Mouse (Mus musculus): ENCODE measurements around the gene Supt6. TPM values are rescaled to one million over a fixed set of nuclear protein-coding genes. Genes with fewer than 3 reads are reported as not detected.

Gene Supt6
- total and polyA plus RNA-seq, 2 experiments from 2014 or later, result 19.4 to 37.6 TPM

- no peak overlapping the region for H3K9ac ChIP-seq (replicated peaks; ENCODE audit: low read length, poor library complexity, severe bottlenecking)
- peaks cover 12% of the 10 kb centered on the region; the same call in 1 of the 2 replicates for H3K4me1 ChIP-seq (ENCODE audit: insufficient read depth, low read length)
- no peak for TF ChIP-seq CTCF (IDR thresholded peaks at IDR 0.05)
- H3K27me3 ChIP-seq (ENCODE audit: insufficient read depth, low read length), result no peaks in the 10 kb centered on the region
- H3K9me3 ChIP-seq (ENCODE audit: low read length), result no peaks in the 10 kb centered on the region
- H3K27ac ChIP-seq (ENCODE audit: low read depth, low read length), result no peak overlapping the region
- WGBS, result 5% methylated on average over 10 of the region's 10 CpGs
- H3K36me3 ChIP-seq (ENCODE audit: insufficient read depth, low read length), result peaks cover 19% of the 10 kb centered on the region
- H3K4me3 ChIP-seq (ENCODE audit: low read depth, low read length), result peak overlapping the region; percentile 62
- no peak for DNase-seq (ENCODE audit: low spot score)
- no peak for ATAC-seq (ENCODE audit: low FRiP score)
- H3K4me2 ChIP-seq (ENCODE audit: low read depth, low read length, poor library complexity, severe bottlenecking), result peak overlapping the region; percentile 69
These were observed 68.3 kb downstream of the Supt6 start for GRCm38 (mm10) chr11:78177437-78177836.

- Histone ChIP-seq H3K4me1 (ENCODE audit: insufficient read depth, low read length) (peaks cover 12% of the 10 kb centered on the region; the same call in 1 of the 2 replicates), H3K4me2 (ENCODE audit: low read depth, low read length, poor library complexity, severe bottlenecking) (peak overlapping the region; percentile 69), H3K36me3 (ENCODE audit: insufficient read depth, low read length) (peaks cover 19% of the 10 kb centered on the region), H3K4me3 (ENCODE audit: low read depth, low read length) (peak overlapping the region; percentile 62), H3K27me3 (ENCODE audit: insufficient read depth, low read length) (no peaks in the 10 kb centered on the region), H3K9ac (replicated peaks; ENCODE audit: low read length, poor library complexity, severe bottlenecking) (peak overlapping the region; percentile 52), H3K9me3 (ENCODE audit: low read length) (no peaks in the 10 kb centered on the region), H3K27ac (ENCODE audit: low read depth, low read length) (no peak overlapping the region)
- WGBS, result 2% methylated on average over 23 of the region's 23 CpGs
- ATAC-seq (ENCODE audit: low FRiP score), result no peak
- TF ChIP-seq CTCF (IDR thresholded peaks at IDR 0.05), result no peak
- no peak for DNase-seq (ENCODE audit: low spot score)
These were observed 68.9 kb downstream of the Supt6 start for GRCm38 (mm10) chr11:78176905-78177331.

GRCm38 (mm10) chr11:78176402-78176862 is 69.4 kb downstream of the Supt6 start, which contains the start of the genes Nek8 and Tlcd1:
Nek8 (minus strand) TSS chr11:78176675.
Tlcd1 (plus strand) TSS chr11:78176711.
- Histone ChIP-seq H3K36me3 (ENCODE audit: insufficient read depth, low read length) (peaks cover 19% of the 10 kb centered on the region), H3K9me3 (ENCODE audit: low read length) (no peaks in the 10 kb centered on the region), H3K27me3 (ENCODE audit: insufficient read depth, low read length) (no peaks in the 10 kb centered on the region), H3K4me1 (ENCODE audit: insufficient read depth, low read length) (peaks cover 10% of the 10 kb centered on the region; the same call in 1 of the 2 replicates), H3K4me2 (ENCODE audit: low read depth, low read length, poor library complexity, severe bottlenecking) (peak within 1 kb of the TSS; percentile 69), H3K4me3 (ENCODE audit: low read depth, low read length) (peak within 1 kb of the TSS; percentile 62), H3K9ac (replicated peaks; ENCODE audit: low read length, poor library complexity, severe bottlenecking) (peak within 1 kb of the TSS; percentile 52), H3K27ac (ENCODE audit: low read depth, low read length) (no peak within 1 kb of the TSS)
- peak; percentile 87 for DNase-seq (ENCODE audit: low spot score)
- under 1% methylated on average over 32 of the region's 32 CpGs for WGBS
- ATAC-seq (ENCODE audit: low FRiP score), result peak; percentile 18; the same call in 1 of the 2 replicates
- TF ChIP-seq CTCF (IDR thresholded peaks at IDR 0.05), result no peak

GRCm38 (mm10) chr11:78175771-78176401 is 69.9 kb downstream of the Supt6 start:
- Histone ChIP-seq H3K27me3 (ENCODE audit: insufficient read depth, low read length) (no peaks in the 10 kb centered on the region), H3K4me3 (ENCODE audit: low read depth, low read length) (peak overlapping the region; percentile 62), H3K9me3 (ENCODE audit: low read length) (no peaks in the 10 kb centered on the region), H3K9ac (replicated peaks; ENCODE audit: low read length, poor library complexity, severe bottlenecking) (peak overlapping the region; percentile 52; the same call in 1 of the 2 replicates), H3K4me1 (ENCODE audit: insufficient read depth, low read length) (peaks cover 10% of the 10 kb centered on the region; the same call in 1 of the 2 replicates), H3K36me3 (ENCODE audit: insufficient read depth, low read length) (peaks cover 15% of the 10 kb centered on the region), H3K27ac (ENCODE audit: low read depth, low read length) (no peak overlapping the region), H3K4me2 (ENCODE audit: low read depth, low read length, poor library complexity, severe bottlenecking) (peak overlapping the region; percentile 69)
- DNase-seq (ENCODE audit: low spot score) (no peak), ATAC-seq (ENCODE audit: low FRiP score) (no peak)
- 5% methylated on average over 9 of the region's 10 CpGs for WGBS
- peak; percentile 32; the same call in 1 of the 2 replicates for TF ChIP-seq CTCF (IDR thresholded peaks at IDR 0.05)

- Histone ChIP-seq H3K9ac (replicated peaks; ENCODE audit: low read length, poor library complexity, severe bottlenecking) (peak overlapping the region; percentile 29; the same call in 1 of the 2 replicates), H3K36me3 (ENCODE audit: insufficient read depth, low read length) (peaks cover 1% of the 10 kb centered on the region; the same call in 1 of the 2 replicates), H3K27ac (ENCODE audit: low read depth, low read length) (no peak overlapping the region), H3K27me3 (ENCODE audit: insufficient read depth, low read length) (no peaks in the 10 kb centered on the region), H3K9me3 (ENCODE audit: low read length) (no peaks in the 10 kb centered on the region), H3K4me2 (ENCODE audit: low read depth, low read length, poor library complexity, severe bottlenecking) (no peak overlapping the region), H3K4me3 (ENCODE audit: low read depth, low read length) (no peak overlapping the region), H3K4me1 (ENCODE audit: insufficient read depth, low read length) (peaks cover 10% of the 10 kb centered on the region; the same call in 1 of the 2 replicates)
- no peak for ATAC-seq (ENCODE audit: low FRiP score)
- WGBS, result 91% methylated on average over 3 of the region's 3 CpGs
- no peak for DNase-seq (ENCODE audit: low spot score)
- TF ChIP-seq CTCF (IDR thresholded peaks at IDR 0.05), result no peak
These were observed 71.3 kb downstream of the Supt6 start for GRCm38 (mm10) chr11:78174506-78174905.
